ENCODE assay signal across 18 mouse cellular contexts in the genomic region with DNA sequence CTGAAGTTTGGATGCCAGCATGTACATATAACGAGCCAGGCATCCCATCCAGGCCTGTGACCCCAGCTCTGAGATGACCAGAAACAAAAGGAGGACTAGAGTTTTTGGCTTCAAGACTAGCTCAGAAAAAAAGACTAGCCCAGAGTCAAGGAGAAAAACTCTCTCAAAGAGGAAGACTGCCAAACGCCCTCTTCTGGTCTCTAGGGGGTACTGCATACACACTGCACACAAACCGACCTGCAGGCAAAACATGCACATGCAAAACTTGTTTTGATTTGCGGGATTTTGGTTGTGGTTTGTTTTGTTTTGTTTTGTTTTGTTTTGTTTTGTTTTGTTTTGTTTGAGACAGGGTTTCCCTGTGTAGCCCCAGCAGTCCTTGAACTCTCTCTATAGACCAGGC. TPM values are rescaled to one million over a fixed set of nuclear protein-coding genes. Genes with fewer than 3 reads are reported as not detected.
DNase-seq lines count a peak whose midpoint lies in the region; ATAC-seq and TF ChIP-seq lines count a peak whose summit lies in the region.
"Had no signal": no experiment of that assay in that cellular context is flagged by ENCODE, and none has a peak within 500 bp of the region (broad histone marks: within the 10 kb centered on the region; RNA-seq: fewer than 3 reads in every experiment).

No protein-coding gene starts in this region.

- ATAC-seq in intestine, postnatal 0 days, result no peak
- no peak for ATAC-seq in intestine, embryonic 16.5 days
- ATAC-seq in midbrain, postnatal 0 days (ENCODE audit: low FRiP score), result no peak
- ATAC-seq in midbrain, embryonic 11.5 days (ENCODE audit: low FRiP score), result no peak
- ATAC-seq in Patski, result no peak
- no peak for ATAC-seq in stomach, postnatal 0 days (ENCODE audit: low FRiP score, low TSS enrichment)
- no peak for ATAC-seq in intestine, embryonic 15.5 days
- ATAC-seq: forebrain, embryonic 16.5 days had no signal

- DNase-seq in midbrain, postnatal 0 days (ENCODE audit: low spot score), result no peak
- no peak for DNase-seq in midbrain, embryonic 11.5 days (ENCODE audit: low spot score, missing footprints)
- no peak for DNase-seq in Patski (ENCODE audit: low read depth, low spot score)
- no peak for DNase-seq in stomach, postnatal 0 days (ENCODE audit: low spot score)
- DNase-seq in urinary bladder, postnatal 25 days (ENCODE audit: low spot score), result no peak
- DNase-seq: cerebellum, adult 2 months; gastrocnemius, postnatal 36 days; kidney, adult 9 months; retina, postnatal 1 day; thymus, adult 18-20 months had no signal

- H3K36me3 ChIP-seq in intestine, postnatal 0 days (ENCODE audit: control insufficient read depth, insufficient read depth), result no peaks in the 10 kb centered on the region
- no peaks in the 10 kb centered on the region for H3K36me3 ChIP-seq in intestine, embryonic 16.5 days (ENCODE audit: control insufficient read depth, insufficient read depth, low read length)
- peaks cover 13% of the 10 kb centered on the region for H3K36me3 ChIP-seq in midbrain, postnatal 0 days (ENCODE audit: insufficient read depth, low read length)
- H3K36me3 ChIP-seq in midbrain, embryonic 11.5 days (ENCODE audit: control insufficient read depth, insufficient read depth, low read length), result no peaks in the 10 kb centered on the region
- no peaks in the 10 kb centered on the region for H3K36me3 ChIP-seq in stomach, postnatal 0 days (ENCODE audit: control insufficient read depth, insufficient read depth, low read length)
- H3K36me3 ChIP-seq in intestine, embryonic 15.5 days, result no peaks in the 10 kb centered on the region
- H3K36me3 ChIP-seq: embryonic facial prominence, embryonic 15.5 days; hindbrain, embryonic 12.5 days had no signal

- CTCF ChIA-PET in Patski (lab: Charles Lee), result interaction anchor here (2.5 kb wide), 1 partner anchor 12 kb away, joined by 7 read pairs; no protein-coding TSS in a partner anchor

- POLR2A ChIA-PET in Patski (lab: Charles Lee), result no interaction called here

- H3K4me2 ChIP-seq in intestine, postnatal 0 days (replicated peaks; ENCODE audit: low read depth), result no peak overlapping the region
- no peak overlapping the region for H3K4me2 ChIP-seq in intestine, embryonic 16.5 days (ENCODE audit: low read depth, low read length)
- no peak overlapping the region for H3K4me2 ChIP-seq in midbrain, postnatal 0 days (ENCODE audit: low read depth, low read length, poor library complexity, severe bottlenecking)
- H3K4me2 ChIP-seq in midbrain, embryonic 11.5 days, result no peak overlapping the region
- no peak overlapping the region for H3K4me2 ChIP-seq in stomach, postnatal 0 days (replicated peaks; ENCODE audit: low read depth)
- no peak overlapping the region for H3K4me2 ChIP-seq in intestine, embryonic 15.5 days (replicated peaks)
- H3K4me2 ChIP-seq: embryonic facial prominence, embryonic 15.5 days; hindbrain, embryonic 12.5 days; neural tube, embryonic 15.5 days had no signal

- no peaks in the 10 kb centered on the region for H3K9me3 ChIP-seq in intestine, postnatal 0 days (ENCODE audit: control insufficient read depth)
- H3K9me3 ChIP-seq in intestine, embryonic 16.5 days (ENCODE audit: control insufficient read depth, low read length), result 0 out of 2 replicates have a peak, but pooled peaks cover 5% of the 10 kb centered on the region
- H3K9me3 ChIP-seq in midbrain, postnatal 0 days (ENCODE audit: low read length), result no peaks in the 10 kb centered on the region
- peaks cover 4% of the 10 kb centered on the region; the same call in 1 of the 2 replicates for H3K9me3 ChIP-seq in midbrain, embryonic 11.5 days (ENCODE audit: control insufficient read depth, low read length)
- H3K9me3 ChIP-seq in stomach, postnatal 0 days (ENCODE audit: control insufficient read depth, low read length), result no peaks in the 10 kb centered on the region
- no peaks in the 10 kb centered on the region for H3K9me3 ChIP-seq in intestine, embryonic 15.5 days
- H3K9me3 ChIP-seq: embryonic facial prominence, embryonic 15.5 days; neural tube, embryonic 15.5 days had no signal

- no peak for TF ChIP-seq EP300 in stomach, postnatal 0 days (optimal IDR thresholded peaks at IDR 0.05)

- WGBS in intestine, postnatal 0 days, result 77% methylated on average over 4 of the region's 4 CpGs
- 75% methylated on average over 4 of the region's 4 CpGs for WGBS in intestine, embryonic 16.5 days
- WGBS in midbrain, postnatal 0 days, result 75% methylated on average over 4 of the region's 4 CpGs
- whole genome bisulfite sequencing in midbrain, embryonic 11.5 days, result 72% methylated on average over 4 of the region's 4 CpGs
- WGBS in stomach, postnatal 0 days, result 78% methylated on average over 4 of the region's 4 CpGs
- 78% methylated on average over 4 of the region's 4 CpGs for WGBS in intestine, embryonic 15.5 days

- no peaks in the 10 kb centered on the region for H3K27me3 ChIP-seq in intestine, postnatal 0 days (replicated peaks; ENCODE audit: control insufficient read depth, insufficient read depth, low read length)
- H3K27me3 ChIP-seq in intestine, embryonic 16.5 days (replicated peaks; ENCODE audit: control insufficient read depth, insufficient read depth, low read length), result no peaks in the 10 kb centered on the region
- H3K27me3 ChIP-seq in midbrain, postnatal 0 days (ENCODE audit: insufficient read depth, low read length), result no peaks in the 10 kb centered on the region
- peaks cover 2% of the 10 kb centered on the region; the same call in 1 of the 2 replicates for H3K27me3 ChIP-seq in midbrain, embryonic 11.5 days (ENCODE audit: control insufficient read depth, insufficient read depth, low read length)
- H3K27me3 ChIP-seq in Patski, result peaks cover 11% of the 10 kb centered on the region
- H3K27me3 ChIP-seq in stomach, postnatal 0 days (ENCODE audit: control insufficient read depth, insufficient read depth, low read length), result no peaks in the 10 kb centered on the region
- no peaks in the 10 kb centered on the region for H3K27me3 ChIP-seq in intestine, embryonic 15.5 days (replicated peaks)

- no peaks in the 10 kb centered on the region for H3K4me1 ChIP-seq in intestine, postnatal 0 days (replicated peaks; ENCODE audit: control insufficient read depth, insufficient read depth, low read length)
- H3K4me1 ChIP-seq in intestine, embryonic 16.5 days (ENCODE audit: control insufficient read depth, insufficient read depth, low read length), result no peaks in the 10 kb centered on the region
- no peaks in the 10 kb centered on the region for H3K4me1 ChIP-seq in midbrain, postnatal 0 days (ENCODE audit: insufficient read depth, low read length)
- no peaks in the 10 kb centered on the region for H3K4me1 ChIP-seq in midbrain, embryonic 11.5 days (ENCODE audit: control insufficient read depth, insufficient read depth, low read length)
- H3K4me1 ChIP-seq in stomach, postnatal 0 days (replicated peaks; ENCODE audit: control insufficient read depth, insufficient read depth), result no peaks in the 10 kb centered on the region
- H3K4me1 ChIP-seq in intestine, embryonic 15.5 days (replicated peaks), result no peaks in the 10 kb centered on the region
- H3K4me1 ChIP-seq: embryonic facial prominence, embryonic 15.5 days; hindbrain, embryonic 12.5 days had no signal

- H3K9ac ChIP-seq in intestine, postnatal 0 days (ENCODE audit: low read depth, low read length), result no peak overlapping the region
- no peak overlapping the region for H3K9ac ChIP-seq in intestine, embryonic 16.5 days (ENCODE audit: low read depth, low read length)
- no peak overlapping the region for H3K9ac ChIP-seq in midbrain, postnatal 0 days (replicated peaks; ENCODE audit: low read length, poor library complexity, severe bottlenecking)
- no peak overlapping the region for H3K9ac ChIP-seq in midbrain, embryonic 11.5 days (ENCODE audit: low read length)
- H3K9ac ChIP-seq in stomach, postnatal 0 days (ENCODE audit: low read length), result no peak overlapping the region
- no peak overlapping the region for H3K9ac ChIP-seq in intestine, embryonic 15.5 days
- H3K9ac ChIP-seq: embryonic facial prominence, embryonic 15.5 days; hindbrain, embryonic 12.5 days; neural tube, embryonic 15.5 days had no signal

- no peak overlapping the region for H3K27ac ChIP-seq in intestine, postnatal 0 days (ENCODE audit: low read depth, low read length)
- no peak overlapping the region for H3K27ac ChIP-seq in intestine, embryonic 16.5 days (ENCODE audit: low read length)
- H3K27ac ChIP-seq in midbrain, postnatal 0 days (ENCODE audit: low read depth, low read length), result no peak overlapping the region
- no peak overlapping the region for H3K27ac ChIP-seq in midbrain, embryonic 11.5 days (ENCODE audit: low read depth, low read length)
- H3K27ac ChIP-seq in stomach, postnatal 0 days (replicated peaks), result no peak overlapping the region
- no peak overlapping the region for H3K27ac ChIP-seq in intestine, embryonic 15.5 days
- H3K27ac ChIP-seq: embryonic facial prominence, embryonic 15.5 days; hindbrain, embryonic 12.5 days; neural tube, embryonic 15.5 days had no signal

- in situ Hi-C loops in Patski (cut with MboI; ENCODE audit: low pct_unique_long_range_greater_than_20kb), result no loop called here

- peak; percentile 46 for TF ChIP-seq CTCF in intestine, postnatal 0 days (IDR thresholded peaks at IDR 0.05; ENCODE audit: low read depth)
- TF ChIP-seq CTCF in midbrain, postnatal 0 days (IDR thresholded peaks at IDR 0.05), result peak; percentile 60
- TF ChIP-seq CTCF in Patski (IDR thresholded peaks at IDR 0.05), result peak; percentile 59
- TF ChIP-seq CTCF in stomach, postnatal 0 days (IDR thresholded peaks at IDR 0.05; ENCODE audit: low read depth), result peak; percentile 46

- H3K4me3 ChIP-seq in intestine, postnatal 0 days (ENCODE audit: low read depth, low read length), result no peak overlapping the region
- no peak overlapping the region for H3K4me3 ChIP-seq in intestine, embryonic 16.5 days (ENCODE audit: low read length)
- no peak overlapping the region for H3K4me3 ChIP-seq in midbrain, postnatal 0 days (ENCODE audit: low read depth, low read length)
- no peak overlapping the region for H3K4me3 ChIP-seq in midbrain, embryonic 11.5 days (ENCODE audit: low read depth, low read length)
- H3K4me3 ChIP-seq in stomach, postnatal 0 days (ENCODE audit: low read depth, low read length), result no peak overlapping the region
- H3K4me3 ChIP-seq in intestine, embryonic 15.5 days (replicated peaks), result no peak overlapping the region
- H3K4me3 ChIP-seq: embryonic facial prominence, embryonic 15.5 days; hindbrain, embryonic 12.5 days; neural tube, embryonic 15.5 days had no signal

RNA-seq across cellular contexts. Expression of gene Sptbn4, which starts 7.5 kb away (rescaled TPM):
- 0.17 and 0.26 TPM in 2 replicates for polyA plus RNA-seq in intestine, postnatal 0 days (2015; fragmentation: Nextera tagmentation; extraction: Ambion mirVana)
- 0.36 and 0.44 TPM in 2 replicates for polyA plus RNA-seq in intestine, embryonic 16.5 days (2015; fragmentation: Nextera tagmentation; extraction: Ambion mirVana)
- total RNA-seq in midbrain, postnatal 0 days (2014; rRNA removed), result 27.1 and 36.3 TPM in 2 replicates
- 3.4 and 4.0 TPM in 2 replicates for polyA plus RNA-seq in midbrain, postnatal 0 days (2015; fragmentation: Nextera tagmentation; extraction: Ambion mirVana)
- 0.08 and 0.31 TPM in 2 replicates for polyA plus RNA-seq in midbrain, embryonic 11.5 days (2014; fragmentation: Nextera tagmentation; extraction: Ambion mirVana)
- polyA plus RNA-seq in Patski (2021), result 0.13 TPM
- polyA plus RNA-seq in stomach, postnatal 0 days (2015; fragmentation: Nextera tagmentation; extraction: Ambion mirVana), result 0.24 and 0.25 TPM in 2 replicates
- polyA plus RNA-seq in intestine, embryonic 15.5 days (2015; fragmentation: Nextera tagmentation; extraction: Ambion mirVana), result 0.33 and 0.38 TPM in 2 replicates
- total RNA-seq: monocyte, adult 5-6 weeks had no signal

RNA-seq across cellular contexts. Expression of gene Blvrb, which starts 7.8 kb away (rescaled TPM):
- 60.4 and 67.3 TPM in 2 replicates for polyA plus RNA-seq in intestine, postnatal 0 days (2015; fragmentation: Nextera tagmentation; extraction: Ambion mirVana)
- polyA plus RNA-seq in intestine, embryonic 16.5 days (2015; fragmentation: Nextera tagmentation; extraction: Ambion mirVana), result 75.6 and 89.7 TPM in 2 replicates
- 13.7 and 19.5 TPM in 2 replicates for total RNA-seq in midbrain, postnatal 0 days (2014; rRNA removed)
- 15.9 and 18.3 TPM in 2 replicates for polyA plus RNA-seq in midbrain, postnatal 0 days (2015; fragmentation: Nextera tagmentation; extraction: Ambion mirVana)
- polyA plus RNA-seq in midbrain, embryonic 11.5 days (2014; fragmentation: Nextera tagmentation; extraction: Ambion mirVana), result 33.1 and 39.5 TPM in 2 replicates
- polyA plus RNA-seq in Patski (2021), result 20.3 TPM
- 97.3 and 103 TPM in 2 replicates for polyA plus RNA-seq in stomach, postnatal 0 days (2015; fragmentation: Nextera tagmentation; extraction: Ambion mirVana)
- polyA plus RNA-seq in intestine, embryonic 15.5 days (2015; fragmentation: Nextera tagmentation; extraction: Ambion mirVana), result 60.4 and 77.5 TPM in 2 replicates

RNA-seq across cellular contexts. Expression of gene Sertad3, which starts 33.6 kb away (rescaled TPM):
- 22.8 and 24.0 TPM in 2 replicates for polyA plus RNA-seq in intestine, postnatal 0 days (2015; fragmentation: Nextera tagmentation; extraction: Ambion mirVana)
- polyA plus RNA-seq in intestine, embryonic 16.5 days (2015; fragmentation: Nextera tagmentation; extraction: Ambion mirVana), result 27.4 and 28.6 TPM in 2 replicates
- total RNA-seq in midbrain, postnatal 0 days (2014; rRNA removed), result 5.0 and 5.7 TPM in 2 replicates
- polyA plus RNA-seq in midbrain, postnatal 0 days (2015; fragmentation: Nextera tagmentation; extraction: Ambion mirVana), result 4.0 and 4.3 TPM in 2 replicates
- 20.3 and 22.0 TPM in 2 replicates for polyA plus RNA-seq in midbrain, embryonic 11.5 days (2014; fragmentation: Nextera tagmentation; extraction: Ambion mirVana)
- 9.1 TPM for polyA plus RNA-seq in Patski (2021)
- polyA plus RNA-seq in stomach, postnatal 0 days (2015; fragmentation: Nextera tagmentation; extraction: Ambion mirVana), result 23.9 and 25.2 TPM in 2 replicates
- 25.7 and 27.0 TPM in 2 replicates for polyA plus RNA-seq in intestine, embryonic 15.5 days (2015; fragmentation: Nextera tagmentation; extraction: Ambion mirVana)

RNA-seq across cellular contexts. Expression of gene Sertad1, which starts 46.7 kb away (rescaled TPM):
- 42.7 and 43.1 TPM in 2 replicates for polyA plus RNA-seq in intestine, postnatal 0 days (2015; fragmentation: Nextera tagmentation; extraction: Ambion mirVana)
- 40.9 and 43.4 TPM in 2 replicates for polyA plus RNA-seq in intestine, embryonic 16.5 days (2015; fragmentation: Nextera tagmentation; extraction: Ambion mirVana)
- total RNA-seq in midbrain, postnatal 0 days (2014; rRNA removed), result 9.3 and 10.5 TPM in 2 replicates
- polyA plus RNA-seq in midbrain, postnatal 0 days (2015; fragmentation: Nextera tagmentation; extraction: Ambion mirVana), result 6.9 and 7.3 TPM in 2 replicates
- 13.4 and 15.5 TPM in 2 replicates for polyA plus RNA-seq in midbrain, embryonic 11.5 days (2014; fragmentation: Nextera tagmentation; extraction: Ambion mirVana)
- polyA plus RNA-seq in Patski (2021), result 27.6 TPM
- polyA plus RNA-seq in stomach, postnatal 0 days (2015; fragmentation: Nextera tagmentation; extraction: Ambion mirVana), result 50.0 and 53.0 TPM in 2 replicates
- polyA plus RNA-seq in intestine, embryonic 15.5 days (2015; fragmentation: Nextera tagmentation; extraction: Ambion mirVana), result 36.0 and 39.0 TPM in 2 replicates

RNA-seq across cellular contexts. Expression of gene Prx, which starts 59.1 kb away (rescaled TPM):
- 1.3 and 1.4 TPM in 2 replicates for polyA plus RNA-seq in intestine, postnatal 0 days (2015; fragmentation: Nextera tagmentation; extraction: Ambion mirVana)
- polyA plus RNA-seq in intestine, embryonic 16.5 days (2015; fragmentation: Nextera tagmentation; extraction: Ambion mirVana), result 2.2 and 2.6 TPM in 2 replicates
- 3.2 and 3.4 TPM in 2 replicates for total RNA-seq in midbrain, postnatal 0 days (2014; rRNA removed)
- 1.5 and 1.9 TPM in 2 replicates for polyA plus RNA-seq in midbrain, postnatal 0 days (2015; fragmentation: Nextera tagmentation; extraction: Ambion mirVana)
- polyA plus RNA-seq in midbrain, embryonic 11.5 days (2014; fragmentation: Nextera tagmentation; extraction: Ambion mirVana), result 0.77 and 0.85 TPM in 2 replicates
- polyA plus RNA-seq in Patski (2021), result 4.4 TPM
- polyA plus RNA-seq in stomach, postnatal 0 days (2015; fragmentation: Nextera tagmentation; extraction: Ambion mirVana), result 2.1 and 2.2 TPM in 2 replicates
- 2.7 and 3.2 TPM in 2 replicates for polyA plus RNA-seq in intestine, embryonic 15.5 days (2015; fragmentation: Nextera tagmentation; extraction: Ambion mirVana)
